Mouse (Mus musculus): ENCODE results near the gene Mgat5. TPM values are rescaled to one million over a fixed set of nuclear protein-coding genes. Genes with fewer than 3 reads are reported as not detected.

The Mgat5 gene
- polyA plus RNA-seq, 1 experiment from 2014 or later, result 5.5 TPM

DNA sequence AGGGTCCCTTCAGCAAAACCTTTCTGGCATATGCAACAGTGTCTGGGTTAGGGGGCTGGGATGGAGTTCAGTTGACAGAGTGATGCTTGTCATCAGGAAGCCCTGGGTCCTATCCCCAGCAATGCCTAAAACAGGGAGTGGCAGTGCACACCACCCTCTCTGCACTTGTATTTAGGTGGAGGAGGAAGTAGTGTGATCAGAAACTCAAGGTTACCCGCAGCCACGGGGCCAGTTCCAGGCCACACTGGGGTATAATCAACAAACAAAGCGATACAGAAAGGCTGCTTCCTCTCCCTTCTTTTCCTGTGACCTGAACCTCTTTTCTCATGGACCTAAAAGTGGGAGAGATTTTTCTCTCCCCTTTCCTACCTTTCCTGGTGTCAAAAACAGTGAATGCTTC is 116.8 kb downstream of the Mgat5 start:
- Histone ChIP-seq H3K4me1 (no peaks in the 10 kb centered on the region; the same call in 1 of the 2 replicates), H3K4me3 (replicated peaks) (no peak overlapping the region), H3K4me2 (replicated peaks) (no peak overlapping the region), H3K9ac (no peak overlapping the region), H3K36me3 (peaks cover 7% of the 10 kb centered on the region; the same call in 1 of the 2 replicates), H3K9me3 (replicated peaks) (no peaks in the 10 kb centered on the region), H3K27me3 (no peaks in the 10 kb centered on the region), H3K27ac (replicated peaks) (no peak overlapping the region)
- WGBS, result 52% methylated on average over 3 of the region's 3 CpGs
- no peak for ATAC-seq (ENCODE audit: insufficient number of reproducible peaks, low FRiP score, low TSS enrichment, low read depth)

DNA sequence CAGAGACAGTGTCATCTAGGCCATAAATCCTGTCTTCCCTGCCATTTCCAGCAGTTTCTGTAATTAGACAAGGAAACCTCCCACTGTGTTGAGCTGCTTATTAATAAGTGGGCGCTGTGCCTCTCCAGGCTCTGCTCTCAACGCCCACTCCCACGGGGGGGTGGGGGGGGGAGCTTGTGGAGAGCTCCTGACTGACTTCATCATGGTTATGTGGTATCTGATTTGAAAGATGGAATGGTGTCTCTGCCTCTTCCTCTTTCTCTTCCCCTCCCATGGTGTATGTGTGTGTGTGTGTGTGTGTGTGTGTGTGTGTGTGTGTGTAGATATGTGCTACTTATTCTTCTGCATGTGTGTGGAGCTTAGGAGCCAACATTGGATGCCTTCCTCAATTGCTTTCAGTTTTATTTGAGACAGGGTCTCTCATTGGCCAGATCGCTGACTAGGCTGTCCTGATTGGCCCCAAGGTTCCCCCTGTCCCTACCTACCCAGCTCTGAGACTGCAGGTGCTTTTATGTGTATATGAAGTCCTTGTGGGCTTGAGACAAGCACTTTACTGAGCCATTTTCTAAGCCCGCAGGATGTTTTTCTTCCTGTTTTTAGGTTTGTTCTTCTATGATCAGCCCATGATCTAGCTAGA is 117.5 kb downstream of the Mgat5 start:
- no peaks in the 10 kb centered on the region for H3K9me3 ChIP-seq (replicated peaks)
- H3K4me2 ChIP-seq (replicated peaks), result no peak overlapping the region
- H3K36me3 ChIP-seq, result peaks cover 7% of the 10 kb centered on the region; the same call in 1 of the 2 replicates
- no peak overlapping the region for H3K27ac ChIP-seq (replicated peaks)
- ATAC-seq (ENCODE audit: insufficient number of reproducible peaks, low FRiP score, low TSS enrichment, low read depth), result no peak
- no peak overlapping the region for H3K4me3 ChIP-seq (replicated peaks)
- H3K4me1 ChIP-seq, result no peaks in the 10 kb centered on the region; the same call in 1 of the 2 replicates
- H3K9ac ChIP-seq, result no peak overlapping the region
- no peaks in the 10 kb centered on the region for H3K27me3 ChIP-seq
- 68% methylated on average over 5 of the region's 5 CpGs for WGBS

DNA sequence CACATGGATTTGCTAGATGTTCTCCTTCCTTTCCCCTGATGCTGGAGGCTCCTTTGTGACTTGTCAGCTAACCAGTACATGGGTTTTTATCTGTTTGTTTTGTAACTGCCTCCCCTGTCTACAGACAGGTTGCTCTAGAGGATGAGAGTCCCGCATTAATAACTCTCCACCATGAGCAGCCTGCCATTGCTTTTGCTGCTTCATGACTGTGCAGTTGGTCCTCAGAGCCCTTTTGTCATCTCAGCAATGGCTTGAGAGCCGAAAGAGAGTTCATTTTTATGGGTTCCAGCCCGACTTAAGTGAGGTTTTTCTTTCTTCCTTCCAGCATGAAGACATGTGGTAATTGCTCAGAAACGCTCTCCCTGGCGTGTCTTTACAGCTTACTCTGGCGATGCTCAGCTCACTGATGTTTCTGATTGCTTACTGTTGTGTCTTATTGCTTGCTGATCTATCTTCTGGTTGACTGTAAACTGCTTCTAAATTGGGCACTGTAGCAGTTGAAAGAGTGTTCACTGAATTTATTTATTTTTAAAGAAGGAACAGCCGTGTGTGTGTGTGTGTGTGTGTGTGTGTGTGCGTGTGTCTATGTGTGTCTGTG is 120.9 kb downstream of the Mgat5 start:
- Histone ChIP-seq H3K9me3 (replicated peaks) (no peaks in the 10 kb centered on the region), H3K4me3 (replicated peaks) (no peak overlapping the region), H3K36me3 (peaks cover 7% of the 10 kb centered on the region; the same call in 1 of the 2 replicates), H3K4me1 (no peaks in the 10 kb centered on the region; the same call in 1 of the 2 replicates), H3K4me2 (replicated peaks) (no peak overlapping the region), H3K9ac (no peak overlapping the region), H3K27me3 (no peaks in the 10 kb centered on the region), H3K27ac (replicated peaks) (no peak overlapping the region)
- ATAC-seq (ENCODE audit: insufficient number of reproducible peaks, low FRiP score, low TSS enrichment, low read depth), result no peak
- WGBS, result 56% methylated on average over 8 of the region's 8 CpGs

DNA sequence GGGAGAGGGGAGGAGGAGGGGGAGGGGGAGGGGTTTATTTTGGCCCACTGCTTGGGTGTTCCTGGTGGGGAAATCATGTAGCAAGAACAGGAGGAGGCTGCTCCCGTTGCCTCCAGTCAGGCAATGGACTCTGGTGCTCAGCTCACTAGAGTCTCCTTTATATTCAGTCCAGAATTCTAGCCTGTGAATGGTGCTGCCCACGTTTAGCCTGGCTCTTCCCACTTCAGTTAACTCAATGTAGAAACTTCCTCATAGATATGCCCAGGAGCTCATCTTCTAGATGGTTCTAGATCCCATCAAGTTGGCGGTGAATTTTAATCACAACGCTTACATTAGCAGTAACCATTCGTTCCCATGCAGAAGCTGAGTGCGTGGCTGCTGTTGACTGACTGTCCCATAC is 123.0 kb downstream of the Mgat5 start:
- no peaks in the 10 kb centered on the region for H3K27me3 ChIP-seq
- no peaks in the 10 kb centered on the region for H3K9me3 ChIP-seq (replicated peaks)
- no peak for ATAC-seq (ENCODE audit: insufficient number of reproducible peaks, low FRiP score, low TSS enrichment, low read depth)
- no peak overlapping the region for H3K27ac ChIP-seq (replicated peaks)
- no peaks in the 10 kb centered on the region for H3K4me1 ChIP-seq
- H3K36me3 ChIP-seq, result peaks cover 7% of the 10 kb centered on the region; the same call in 1 of the 2 replicates
- no peak overlapping the region for H3K4me3 ChIP-seq (replicated peaks)
- H3K4me2 ChIP-seq (replicated peaks), result no peak overlapping the region
- H3K9ac ChIP-seq, result no peak overlapping the region
- WGBS, result 73% methylated on average over 6 of the region's 6 CpGs

- Histone ChIP-seq H3K4me1 (no peaks in the 10 kb centered on the region), H3K27ac (replicated peaks) (no peak overlapping the region), H3K9me3 (replicated peaks) (no peaks in the 10 kb centered on the region), H3K4me2 (replicated peaks) (no peak overlapping the region), H3K36me3 (peaks cover 7% of the 10 kb centered on the region; the same call in 1 of the 2 replicates), H3K27me3 (no peaks in the 10 kb centered on the region), H3K4me3 (replicated peaks) (no peak overlapping the region), H3K9ac (no peak overlapping the region)
- no peak for ATAC-seq (ENCODE audit: insufficient number of reproducible peaks, low FRiP score, low TSS enrichment, low read depth)
- WGBS, result 46% methylated on average over 5 of the region's 5 CpGs
These were observed 123.6 kb downstream of the Mgat5 start for GRCm38 (mm10) chr1:127328354-127328875.

DNA sequence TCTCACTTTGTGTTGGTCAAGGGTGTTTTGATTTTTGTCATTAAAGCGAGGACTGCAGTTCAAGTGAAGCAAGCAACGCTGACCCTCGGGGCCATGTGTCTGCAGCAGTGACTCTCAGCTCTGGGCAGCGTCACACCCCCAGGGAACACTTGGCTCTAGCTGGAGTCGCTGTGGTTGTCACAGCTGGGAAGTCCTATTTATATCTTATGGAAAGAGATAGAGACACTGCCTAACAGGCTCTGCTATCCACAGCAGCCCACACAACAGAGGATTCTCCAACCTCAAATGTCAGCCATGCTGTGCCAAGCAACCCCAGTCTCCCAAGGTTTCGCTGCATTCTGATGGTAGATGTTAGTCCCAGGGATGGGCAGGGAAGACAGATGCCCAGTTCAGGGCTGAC is 125.0 kb downstream of the Mgat5 start:
- Histone ChIP-seq H3K4me3 (replicated peaks) (no peak overlapping the region), H3K27me3 (no peaks in the 10 kb centered on the region), H3K9ac (no peak overlapping the region), H3K27ac (replicated peaks) (no peak overlapping the region), H3K4me2 (replicated peaks) (no peak overlapping the region), H3K4me1 (no peaks in the 10 kb centered on the region), H3K36me3 (no peaks in the 10 kb centered on the region), H3K9me3 (replicated peaks) (no peaks in the 10 kb centered on the region)
- WGBS, result 74% methylated on average over 6 of the region's 6 CpGs
- no peak; the same call in 1 of the 2 replicates for ATAC-seq (ENCODE audit: insufficient number of reproducible peaks, low FRiP score, low TSS enrichment, low read depth)

- no peak for ATAC-seq (ENCODE audit: insufficient number of reproducible peaks, low FRiP score, low TSS enrichment, low read depth)
These were observed 132.9 kb downstream of the Mgat5 start for GRCm38 (mm10) chr1:127337740-127338139.

GRCm38 (mm10) chr1:127338833-127339487 is 134.1 kb downstream of the Mgat5 start:
- ATAC-seq (ENCODE audit: insufficient number of reproducible peaks, low FRiP score, low TSS enrichment, low read depth), result no peak
- no peaks in the 10 kb centered on the region for H3K36me3 ChIP-seq
- no peak overlapping the region for H3K4me2 ChIP-seq (replicated peaks)
- peaks cover 3% of the 10 kb centered on the region; the same call in 1 of the 2 replicates for H3K4me1 ChIP-seq
- H3K9ac ChIP-seq, result no peak overlapping the region
- 48% methylated on average over 9 of the region's 9 CpGs for WGBS
- no peak overlapping the region for H3K4me3 ChIP-seq (replicated peaks)
- H3K27me3 ChIP-seq, result no peaks in the 10 kb centered on the region
- H3K9me3 ChIP-seq (replicated peaks), result no peaks in the 10 kb centered on the region
- H3K27ac ChIP-seq (replicated peaks), result no peak overlapping the region

More at GRCm38 (mm10) chr1:127337740-127338139, 132.9 kb downstream of the Mgat5 start:
- no peak overlapping the region for H3K4me3 ChIP-seq (replicated peaks)
- peaks cover 3% of the 10 kb centered on the region; the same call in 1 of the 2 replicates for H3K4me1 ChIP-seq
- H3K9me3 ChIP-seq (replicated peaks), result no peaks in the 10 kb centered on the region
- H3K36me3 ChIP-seq, result no peaks in the 10 kb centered on the region
- no peak overlapping the region for H3K9ac ChIP-seq
- H3K27me3 ChIP-seq, result no peaks in the 10 kb centered on the region
- no peak overlapping the region for H3K27ac ChIP-seq (replicated peaks)
- WGBS, result 58% methylated on average over 10 of the region's 10 CpGs
- H3K4me2 ChIP-seq (replicated peaks), result no peak overlapping the region

- 85% methylated on average over 9 of the region's 9 CpGs for WGBS
- no peak overlapping the region for H3K4me3 ChIP-seq (replicated peaks)
- ATAC-seq (ENCODE audit: insufficient number of reproducible peaks, low FRiP score, low TSS enrichment, low read depth), result no peak
- H3K9ac ChIP-seq, result no peak overlapping the region
- H3K4me2 ChIP-seq (replicated peaks), result no peak overlapping the region
- peaks cover 3% of the 10 kb centered on the region; the same call in 1 of the 2 replicates for H3K4me1 ChIP-seq
- H3K9me3 ChIP-seq (replicated peaks), result no peaks in the 10 kb centered on the region
- H3K36me3 ChIP-seq, result no peaks in the 10 kb centered on the region
- no peak overlapping the region for H3K27ac ChIP-seq (replicated peaks)
- no peaks in the 10 kb centered on the region for H3K27me3 ChIP-seq
These were observed 135.5 kb downstream of the Mgat5 start for GRCm38 (mm10) chr1:127340296-127340695.

DNA sequence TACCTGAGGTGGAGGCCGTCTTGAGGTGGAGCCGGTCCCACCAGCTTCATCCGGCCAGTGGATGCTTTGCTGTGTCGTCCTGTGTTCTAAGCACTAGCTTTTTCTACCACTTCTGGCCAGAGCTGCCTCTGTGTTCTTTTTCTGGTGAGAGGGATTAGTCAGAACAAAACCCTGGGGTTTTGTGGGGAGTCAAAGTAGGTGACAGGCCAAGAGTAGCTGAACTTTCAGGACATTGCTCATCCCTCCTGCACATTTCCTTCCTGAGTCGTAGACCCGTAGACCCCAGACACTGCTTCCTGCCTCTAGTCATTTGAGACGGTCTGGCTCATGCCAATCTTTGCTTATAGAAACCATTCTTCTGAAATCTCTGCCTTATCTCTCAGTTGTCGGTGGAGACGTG is 140.1 kb downstream of the Mgat5 start:
- ATAC-seq (ENCODE audit: insufficient number of reproducible peaks, low FRiP score, low TSS enrichment, low read depth), result no peak
- no peaks in the 10 kb centered on the region for H3K9me3 ChIP-seq (replicated peaks)
- no peaks in the 10 kb centered on the region for H3K36me3 ChIP-seq
- no peak overlapping the region for H3K4me3 ChIP-seq (replicated peaks)
- H3K27ac ChIP-seq (replicated peaks), result no peak overlapping the region
- 61% methylated on average over 9 of the region's 9 CpGs for WGBS
- H3K27me3 ChIP-seq, result no peaks in the 10 kb centered on the region
- 0 out of 2 replicates have a peak, but pooled peaks cover 10% of the 10 kb centered on the region for H3K4me1 ChIP-seq
- H3K4me2 ChIP-seq (replicated peaks), result no peak overlapping the region
- H3K9ac ChIP-seq, result no peak overlapping the region

DNA sequence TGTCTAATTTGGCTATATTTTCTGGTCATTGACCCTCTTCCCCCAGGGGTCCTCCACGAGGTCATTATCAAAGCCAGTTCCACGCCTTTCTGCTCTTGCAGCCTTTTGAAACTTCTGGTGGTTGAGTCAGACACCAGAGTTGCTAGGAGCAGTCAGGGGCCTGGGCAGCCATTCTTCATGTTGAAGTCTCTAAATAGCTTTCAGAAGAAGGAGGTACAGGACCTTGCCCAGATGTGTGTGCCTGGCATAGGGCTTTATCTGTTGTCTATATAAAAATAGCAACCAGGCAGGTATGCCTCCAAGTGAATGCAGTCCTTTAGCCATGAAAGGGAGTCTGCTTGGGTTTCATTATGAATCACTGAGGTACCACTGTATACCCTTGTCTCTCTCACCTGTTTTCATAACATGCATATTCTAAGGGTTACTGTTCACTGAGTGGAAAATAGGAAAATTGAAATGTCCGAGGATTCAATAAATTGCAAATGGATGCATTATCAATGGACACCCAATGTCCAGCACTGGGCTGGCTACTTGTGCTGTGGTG is 141.9 kb downstream of the Mgat5 start:
- Histone ChIP-seq H3K36me3 (no peaks in the 10 kb centered on the region), H3K4me3 (replicated peaks) (no peak overlapping the region), H3K9me3 (replicated peaks) (no peaks in the 10 kb centered on the region), H3K4me2 (replicated peaks) (no peak overlapping the region), H3K27ac (replicated peaks) (no peak overlapping the region), H3K9ac (no peak overlapping the region), H3K27me3 (no peaks in the 10 kb centered on the region), H3K4me1 (0 out of 2 replicates have a peak, but pooled peaks cover 10% of the 10 kb centered on the region)
- no peak for ATAC-seq (ENCODE audit: insufficient number of reproducible peaks, low FRiP score, low TSS enrichment, low read depth)
- WGBS, result 75% methylated on average over 3 of the region's 3 CpGs

All from embryonic facial prominence, embryonic 15.5 days (tissue).